ENCODE assay signal across 20 mouse cellular contexts in genomic region chr1:168327405-168328235, GRCm38 (mm10).
DNase-seq lines count a peak whose midpoint lies in the region; ATAC-seq lines count a peak whose summit lies in the region.
"Had no signal": no experiment of that assay in that cellular context is flagged by ENCODE, and none has a peak within 500 bp of the region (broad histone marks: within the 10 kb centered on the region; RNA-seq: fewer than 3 reads in every experiment).

No protein-coding gene starts in this region.

- peak; percentile 54 to 56 for DNase-seq in cerebellum, postnatal 14 days
- no peak for DNase-seq in cerebellum, adult 18-20 months
- DNase-seq in Muller cell, postnatal 12 days (ENCODE audit: inconsistent ontology term): peak; percentile 29
- DNase-seq in midbrain, embryonic 14.5 days: peak; percentile 67
- no peak for DNase-seq in gastrocnemius, postnatal 10 days
- no peak for DNase-seq in gastrocnemius, postnatal 36 days
- DNase-seq: adrenal gland, postnatal 36 days; gastrocnemius, postnatal 14 days; heart, postnatal 36 days; kidney, adult 11 months; kidney, postnatal 36 days; right cerebral cortex, postnatal 4 days; thymus, adult 18-20 months had no signal

- peaks cover 79% of the 10 kb centered on the region for H3K4me1 ChIP-seq in forebrain, embryonic 16.5 days (replicated peaks; ENCODE audit: control insufficient read depth, insufficient read depth, low read length)
- peaks cover 71% of the 10 kb centered on the region for H3K4me1 ChIP-seq in midbrain, embryonic 14.5 days (ENCODE audit: control insufficient read depth, insufficient read depth, low read length)

- H3K9me3 ChIP-seq in forebrain, embryonic 16.5 days (ENCODE audit: control insufficient read depth, low read length): no peaks in the 10 kb centered on the region
- H3K9me3 ChIP-seq in midbrain, embryonic 14.5 days (ENCODE audit: control insufficient read depth, low read length): no peaks in the 10 kb centered on the region
- H3K9me3 ChIP-seq: heart, embryonic 10.5 days; limb, embryonic 12.5 days; liver, embryonic 15.5 days had no signal

- intact Hi-C loops in gastrocnemius, postnatal 36 days (cut with DNase I): loop anchor here (5.0 kb wide), 1 partner anchor 105 kb away; the partner anchor contains the start of gene Pbx1

- H3K4me3 ChIP-seq in forebrain, embryonic 16.5 days (replicated peaks; ENCODE audit: low read length): no peak overlapping the region
- no peak overlapping the region for H3K4me3 ChIP-seq in midbrain, embryonic 14.5 days (replicated peaks; ENCODE audit: low read depth, low read length)
- H3K4me3 ChIP-seq: heart, embryonic 10.5 days; limb, embryonic 12.5 days; liver, embryonic 15.5 days had no signal

- ATAC-seq in forebrain, embryonic 16.5 days: peak; percentile 84
- ATAC-seq in midbrain, embryonic 14.5 days (ENCODE audit: low FRiP score, low TSS enrichment): peak; percentile 53
- ATAC-seq in megakaryocyte progenitor cell, adult 5-6 weeks (replicated peaks; ENCODE audit: poor library complexity): no peak; the same call in 1 of the 2 replicates
- ATAC-seq: activated CD4-positive, CD25-positive, alpha-beta regulatory T cell, adult 4 months had no signal

- H3K9ac ChIP-seq in forebrain, embryonic 16.5 days (replicated peaks; ENCODE audit: low read depth, low read length): no peak overlapping the region
- 0 out of 2 replicates have a peak overlapping the region, but pooled peaks have one; percentile 24 for H3K9ac ChIP-seq in midbrain, embryonic 14.5 days (replicated peaks; ENCODE audit: low read length)
- H3K9ac ChIP-seq: limb, embryonic 12.5 days; liver, embryonic 15.5 days had no signal

- WGBS in forebrain, embryonic 16.5 days: 12% methylated on average over 18 of the region's 18 CpGs
- 49% methylated on average over 18 of the region's 18 CpGs for WGBS in midbrain, embryonic 14.5 days

- H3K36me3 ChIP-seq in forebrain, embryonic 16.5 days (ENCODE audit: control insufficient read depth, insufficient read depth): no peaks in the 10 kb centered on the region
- no peaks in the 10 kb centered on the region for H3K36me3 ChIP-seq in midbrain, embryonic 14.5 days (ENCODE audit: control insufficient read depth, insufficient read depth, low read length)
- H3K36me3 ChIP-seq: heart, embryonic 10.5 days; liver, embryonic 15.5 days had no signal

- H3K27ac ChIP-seq in forebrain, embryonic 16.5 days (ENCODE audit: low read length): peak overlapping the region; percentile 58
- H3K27ac ChIP-seq in midbrain, embryonic 14.5 days (replicated peaks; ENCODE audit: low read depth, low read length): peak overlapping the region; percentile 73
- H3K27ac ChIP-seq: heart, embryonic 10.5 days; limb, embryonic 12.5 days; liver, embryonic 15.5 days had no signal

- no peaks in the 10 kb centered on the region for H3K27me3 ChIP-seq in forebrain, embryonic 16.5 days (replicated peaks; ENCODE audit: control insufficient read depth, insufficient read depth, low read length)
- H3K27me3 ChIP-seq in midbrain, embryonic 14.5 days (ENCODE audit: control insufficient read depth, insufficient read depth, low read length): no peaks in the 10 kb centered on the region
- H3K27me3 ChIP-seq: CH12.LX; limb, embryonic 12.5 days; liver, embryonic 15.5 days had no signal

- H3K4me2 ChIP-seq in forebrain, embryonic 16.5 days (ENCODE audit: low read length): peak overlapping the region; percentile 20
- no peak overlapping the region for H3K4me2 ChIP-seq in midbrain, embryonic 14.5 days (ENCODE audit: low read length)
- H3K4me2 ChIP-seq: limb, embryonic 12.5 days; liver, embryonic 15.5 days had no signal

Comparison
In these comparisons a context has a peak if more than half of its experiments do, and no peak if none do; other contexts are left out.
1. DNase-seq: peak in cerebellum, postnatal 14 days (2 of 2), Muller cell, postnatal 12 days (single experiment) and midbrain, embryonic 14.5 days (single experiment); none in cerebellum, adult 18-20 months (0 of 2), gastrocnemius, postnatal 10 days (single experiment) and gastrocnemius, postnatal 36 days (0 of 2).